Mouse (Mus musculus) liver, embryonic 16.5 days (tissue): ENCODE results near the gene Id1. TPM values are rescaled to one million over a fixed set of nuclear protein-coding genes. Genes with fewer than 3 reads are reported as not detected.

ENCODE experiments used
- ATAC-seq: fragments of 200-750 bp; cut with Nextera tagmentation; 2 replicates; pipeline ENCODE4 v1.8.0; 2017; ENCODE audit warnings: low read depth, mild to moderate bottlenecking, moderate number of reproducible peaks, moderate library complexity
- H3K27ac ChIP-seq: fragments of 300-500 bp; sonication (generic); 2 replicates; pipeline ENCODE4 v1.5.1; 2014; ENCODE audit warnings: mild to moderate bottlenecking, low read length
- H3K27me3 ChIP-seq: fragments of 300-500 bp; sonication (generic); 2 replicates; pipeline ENCODE4 v1.6.1; 2014; ENCODE audit warnings: low read depth, low read length, mixed read lengths; ENCODE audit not compliant: control insufficient read depth, insufficient read depth
- H3K36me3 ChIP-seq: fragments of 300-500 bp; sonication (generic); 2 replicates; pipeline ENCODE4 v1.6.1; 2014; ENCODE audit warnings: mild to moderate bottlenecking; ENCODE audit not compliant: control insufficient read depth, insufficient read depth
- H3K4me1 ChIP-seq: fragments of 300-500 bp; sonication (generic); 2 replicates; pipeline ENCODE4 v1.6.1; 2014; ENCODE audit warnings: low read depth, low read length, mixed read lengths; ENCODE audit not compliant: control insufficient read depth
- H3K4me2 ChIP-seq: fragments of 300-500 bp; sonication (generic); 2 replicates; pipeline ENCODE4 v1.6.1; 2014; ENCODE audit warnings: low read depth, low read length, mixed read lengths
- H3K4me3 ChIP-seq: fragments of 300-500 bp; sonication (generic); 2 replicates; pipeline ENCODE4 v1.5.1; 2014; ENCODE audit warnings: low read depth, mild to moderate bottlenecking, low read length
- H3K9ac ChIP-seq: fragments of 300-500 bp; sonication (generic); 2 replicates; pipeline ENCODE4 v1.6.1; 2014; ENCODE audit warnings: low read depth, low read length
- H3K9me3 ChIP-seq: fragments of 300-500 bp; sonication (generic); replicated peaks from 2 replicates; pipeline ENCODE4 v1.6.1; 2016; ENCODE audit warnings: low read length; ENCODE audit not compliant: control insufficient read depth
- WGBS: fragments of 180-500 bp; shearing (Covaris S2); extraction: QIAGEN DNeasy Blood & Tissue Kit; methylation state at CpG from one replicate; pipeline ENCODE4 v1.1.7; 2014; ENCODE audit not compliant: insufficient replicate concordance; 5-methylcytosine and 5-hydroxymethylcytosine counted together
- polyA plus RNA-seq: library from polyadenylated mRNA; unstranded; fragments of >200 nt; fragmentation: Nextera tagmentation; extraction: Ambion mirVana; gene quantifications from 2 replicates; pipeline ENCODE4 v1.2.1, GENCODE M21; 2015

The Id1 gene
- polyA plus RNA-seq, 1 experiment from 2014 or later: 18.8 TPM

DNA sequence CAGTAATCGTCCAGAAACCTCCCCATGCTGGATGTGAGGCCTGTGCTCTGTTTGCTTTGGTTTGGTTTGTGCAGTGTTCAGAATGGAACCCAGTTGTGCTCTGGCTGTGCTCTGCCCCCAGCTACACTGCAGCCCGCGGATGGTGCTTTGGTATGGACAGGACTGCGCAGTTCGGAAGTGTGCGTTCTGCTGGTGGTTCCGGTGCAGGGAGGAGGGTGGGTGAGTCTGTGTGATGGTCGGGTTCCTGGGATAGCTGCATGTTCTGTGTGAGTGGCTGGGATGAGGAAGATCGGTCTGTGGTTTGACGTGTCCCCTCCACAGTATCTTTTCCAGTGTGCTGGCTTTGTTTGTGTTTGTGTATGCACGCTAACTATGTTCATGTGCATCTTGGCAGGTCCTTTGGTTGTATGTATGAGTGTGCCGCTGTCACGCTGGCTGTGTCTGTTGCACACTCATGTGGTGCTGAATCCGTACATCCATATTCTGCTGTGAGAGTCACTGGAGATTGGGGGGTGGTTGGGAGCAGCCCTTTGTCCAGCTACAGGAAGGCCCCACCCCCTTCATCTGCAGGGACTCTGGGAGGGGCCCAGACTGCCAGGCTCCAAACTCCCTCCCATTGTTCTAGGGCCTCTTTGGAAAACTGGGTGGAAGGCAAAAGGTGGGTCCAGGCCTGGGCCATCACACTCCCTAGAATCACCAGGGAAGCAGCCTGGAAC, 8.1 kb upstream of the Id1 start:
- Histone ChIP-seq H3K9me3 (no peaks in the 10 kb centered on the region), H3K4me1 (peaks cover 34% of the 10 kb centered on the region), H3K9ac (no peak overlapping the region), H3K27me3 (peaks cover 24% of the 10 kb centered on the region), H3K27ac (peak overlapping the region; percentile 46), H3K4me3 (no peak overlapping the region), H3K36me3 (no peaks in the 10 kb centered on the region), H3K4me2 (no peak overlapping the region)
- WGBS: 71% methylated on average over 14 of the region's 14 CpGs
- ATAC-seq: peak; percentile 40; the same call in 1 of the 2 replicates

DNA sequence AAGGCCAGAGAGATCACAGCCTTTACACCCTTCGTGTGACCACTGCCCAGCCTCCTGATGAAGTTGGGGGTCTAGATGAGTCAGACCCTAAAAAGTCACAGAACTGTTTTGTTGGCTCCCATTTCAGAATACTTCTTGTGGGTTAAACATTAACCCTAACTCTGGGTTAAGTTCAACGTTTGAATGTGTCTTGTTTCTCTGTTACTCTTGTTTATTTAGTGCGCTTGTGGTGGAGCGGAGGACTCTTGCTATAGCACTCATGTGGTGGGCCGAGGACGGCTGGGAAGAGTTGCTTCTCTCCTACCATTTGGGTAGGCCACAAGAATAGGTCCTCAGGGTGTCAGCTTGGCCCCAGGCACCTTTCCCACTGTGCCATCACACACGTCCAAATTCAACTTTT, 7.5 kb upstream of the Id1 start:
- Histone ChIP-seq H3K27me3 (peaks cover 19% of the 10 kb centered on the region), H3K9ac (no peak overlapping the region), H3K9me3 (no peaks in the 10 kb centered on the region), H3K4me2 (no peak overlapping the region), H3K36me3 (no peaks in the 10 kb centered on the region), H3K4me3 (no peak overlapping the region), H3K27ac (peak overlapping the region; percentile 71), H3K4me1 (peaks cover 34% of the 10 kb centered on the region)
- 0 out of 2 replicates have a peak, but pooled peaks have one; percentile 30 for ATAC-seq
- 61% methylated on average over 7 of the region's 7 CpGs for WGBS

DNA sequence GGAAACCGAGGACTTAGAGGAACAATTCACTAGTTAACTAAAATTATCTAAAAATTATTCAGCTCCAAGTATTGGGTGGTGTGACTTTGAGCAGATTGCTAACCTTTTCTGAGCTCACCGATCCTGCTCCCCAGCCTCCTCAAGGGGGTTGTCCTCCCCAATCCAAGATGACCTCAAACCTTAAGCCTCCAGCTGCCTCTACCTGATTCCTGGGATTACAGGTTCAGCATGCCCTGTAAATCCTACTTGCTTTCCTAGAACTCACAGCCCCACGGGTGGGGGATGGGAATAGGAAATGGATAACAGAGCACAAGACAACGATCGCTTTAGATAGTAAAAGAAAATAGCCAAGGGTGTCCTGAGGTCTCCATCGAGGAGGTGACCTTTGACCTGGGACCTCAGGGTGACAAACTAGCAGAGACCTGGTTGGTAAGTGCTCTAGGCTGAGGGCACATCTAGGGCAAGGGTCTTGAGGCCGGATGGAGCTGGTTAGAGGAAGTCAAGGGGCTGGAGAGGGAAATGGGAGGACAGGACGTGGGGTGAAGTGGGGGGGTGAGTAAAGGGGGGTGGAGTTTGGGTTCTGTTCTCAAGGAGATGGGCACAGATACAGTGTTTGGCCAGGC, 6.9 kb upstream of the Id1 start:
- WGBS: 25% methylated on average over 8 of the region's 8 CpGs
- H3K27ac ChIP-seq: peak overlapping the region; percentile 71
- H3K4me3 ChIP-seq: no peak overlapping the region
- 0 out of 2 replicates have a peak, but pooled peaks have one; percentile 4 for ATAC-seq
- H3K27me3 ChIP-seq: peaks cover 14% of the 10 kb centered on the region
- H3K4me1 ChIP-seq: peaks cover 30% of the 10 kb centered on the region
- H3K9me3 ChIP-seq: no peaks in the 10 kb centered on the region
- no peak overlapping the region for H3K4me2 ChIP-seq
- no peaks in the 10 kb centered on the region for H3K36me3 ChIP-seq
- no peak overlapping the region for H3K9ac ChIP-seq

- Histone ChIP-seq H3K9me3 (no peaks in the 10 kb centered on the region), H3K4me2 (no peak overlapping the region), H3K27ac (peak overlapping the region; percentile 21; the same call in 1 of the 2 replicates)
These were observed 6.4 kb upstream of the Id1 start for GRCm38 (mm10) chr2:152729636-152730020.

DNA sequence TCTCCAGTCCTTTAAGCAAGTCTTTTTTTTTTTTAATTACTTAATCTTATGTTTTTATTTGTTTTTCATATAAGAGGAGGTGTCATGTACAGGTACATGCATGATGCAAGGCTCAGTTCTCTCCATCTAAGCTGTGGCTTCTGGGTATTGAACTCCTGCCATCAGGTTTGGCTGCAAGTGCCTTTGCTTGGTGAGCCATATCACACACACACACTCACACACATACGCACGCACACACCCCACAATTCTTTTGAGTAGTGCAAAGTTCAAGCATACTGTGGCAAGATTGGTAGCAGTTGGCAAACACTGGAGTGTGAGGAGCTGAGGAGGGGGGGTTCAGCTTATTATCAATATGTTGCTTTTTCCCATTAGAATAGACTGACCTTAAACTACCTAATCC, 2.9 kb upstream of the Id1 start:
- peaks cover 45% of the 10 kb centered on the region for H3K4me1 ChIP-seq
- no peaks in the 10 kb centered on the region for H3K36me3 ChIP-seq
- no peak for ATAC-seq
- no peaks in the 10 kb centered on the region for H3K9me3 ChIP-seq
- H3K27ac ChIP-seq: no peak overlapping the region
- H3K4me2 ChIP-seq: no peak overlapping the region
- no peak overlapping the region for H3K9ac ChIP-seq
- H3K4me3 ChIP-seq: no peak overlapping the region
- H3K27me3 ChIP-seq: peaks cover 17% of the 10 kb centered on the region
- 64% methylated on average over 2 of the region's 2 CpGs for WGBS

More at GRCm38 (mm10) chr2:152729636-152730020, 6.4 kb upstream of the Id1 start:
- Histone ChIP-seq H3K9ac (no peak overlapping the region), H3K4me1 (peaks cover 32% of the 10 kb centered on the region), H3K36me3 (no peaks in the 10 kb centered on the region), H3K27me3 (peaks cover 12% of the 10 kb centered on the region), H3K4me3 (no peak overlapping the region)
- ATAC-seq: peak; percentile 57
- whole genome bisulfite sequencing: 14% methylated on average over 7 of the region's 7 CpGs

GRCm38 (mm10) chr2:152734501-152734900, 1.6 kb upstream of the Id1 start:
- ATAC-seq: no peak
- 24% methylated on average over 10 of the region's 10 CpGs for WGBS
- peaks cover 17% of the 10 kb centered on the region for H3K27me3 ChIP-seq
- peak overlapping the region; percentile 63 for H3K4me3 ChIP-seq
- no peaks in the 10 kb centered on the region for H3K9me3 ChIP-seq
- peaks cover 53% of the 10 kb centered on the region for H3K4me1 ChIP-seq
- no peaks in the 10 kb centered on the region for H3K36me3 ChIP-seq
- peak overlapping the region; percentile 98 for H3K4me2 ChIP-seq
- H3K9ac ChIP-seq: peak overlapping the region; percentile 8; the same call in 1 of the 2 replicates
- H3K27ac ChIP-seq: no peak overlapping the region

DNA sequence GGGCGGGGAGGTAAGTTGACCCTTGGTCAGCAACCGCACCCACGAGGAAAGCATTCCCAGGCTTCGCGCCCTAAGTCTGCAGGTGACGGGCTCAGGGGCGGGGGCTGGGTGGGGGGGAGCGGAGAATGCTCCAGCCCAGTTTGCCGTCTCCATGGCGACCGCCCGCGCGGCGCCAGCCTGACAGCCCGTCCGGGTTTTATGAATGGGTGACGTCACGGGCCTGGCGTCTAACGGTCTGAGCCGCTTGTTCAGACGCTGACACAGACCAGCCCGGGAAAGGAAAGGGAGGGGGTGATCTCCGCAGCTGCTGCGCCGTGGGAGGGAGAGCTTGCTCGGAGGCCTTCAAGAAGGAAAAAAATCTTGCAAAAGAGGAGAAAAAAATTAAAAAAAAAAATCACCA, 1.1 kb upstream of the Id1 start:
- ATAC-seq: peak; percentile 45
- H3K27ac ChIP-seq: peak overlapping the region; percentile 76
- peak overlapping the region; percentile 98 for H3K4me2 ChIP-seq
- 1% methylated on average over 28 of the region's 28 CpGs for WGBS
- H3K4me3 ChIP-seq: peak overlapping the region; percentile 63
- no peaks in the 10 kb centered on the region for H3K36me3 ChIP-seq
- peaks cover 52% of the 10 kb centered on the region for H3K4me1 ChIP-seq
- H3K9me3 ChIP-seq: no peaks in the 10 kb centered on the region
- peak overlapping the region; percentile 8; the same call in 1 of the 2 replicates for H3K9ac ChIP-seq
- H3K27me3 ChIP-seq: peaks cover 17% of the 10 kb centered on the region

GRCm38 (mm10) chr2:152736748-152737147, 697 bp downstream of the Id1 start:
- no peak for ATAC-seq
- Histone ChIP-seq H3K9me3 (no peaks in the 10 kb centered on the region), H3K36me3 (no peaks in the 10 kb centered on the region), H3K9ac (peak overlapping the region; percentile 68), H3K27me3 (peaks cover 17% of the 10 kb centered on the region), H3K27ac (peak overlapping the region; percentile 83), H3K4me1 (peaks cover 69% of the 10 kb centered on the region), H3K4me3 (peak overlapping the region; percentile 63), H3K4me2 (peak overlapping the region; percentile 98)
- 0% methylated on average over 22 of the region's 22 CpGs for WGBS
